Mouse (Mus musculus) adrenal gland, adult (tissue): ENCODE data around the gene Foxd1.
A peak's percentile ranks its signal among the peaks of the same experiment; 100 is the strongest.

ENCODE experiments used
- DNase-seq, 2 experiments: peaks; one replicate each; pipeline ENCODE4 v3.0.0; 2022 to 2023; ENCODE audit warnings: low spot score in 1 of 2; ENCODE audit not compliant: inconsistent age in 2 of 2

The Foxd1 gene

GRCm38 (mm10) chr13:98354871-98355558 lies 973 bp downstream of the Foxd1 start:
- peak; percentile 6 to 62 for DNase-seq

- peak; percentile 16 to 65 for DNase-seq
Measured at GRCm38 (mm10) chr13:98355559-98356111, 1.6 kb downstream of the Foxd1 start.

- DNase-seq: no peak
Measured at GRCm38 (mm10) chr13:98356176-98356972, 2.3 kb downstream of the Foxd1 start.

- DNase-seq: no peak
Measured at GRCm38 (mm10) chr13:98356973-98357425, 3.0 kb downstream of the Foxd1 start.

- no peak for DNase-seq
Measured at GRCm38 (mm10) chr13:98357433-98358423, 3.7 kb downstream of the Foxd1 start.

- no peak for DNase-seq
Measured at GRCm38 (mm10) chr13:98358424-98359181, 4.6 kb downstream of the Foxd1 start.

GRCm38 (mm10) chr13:98359337-98359736 lies 5.3 kb downstream of the Foxd1 start:
- no peak for DNase-seq

GRCm38 (mm10) chr13:98360391-98360790 lies 6.3 kb downstream of the Foxd1 start:
- DNase-seq: no peak

GRCm38 (mm10) chr13:98361161-98361560 lies 7.1 kb downstream of the Foxd1 start:
- DNase-seq: no peak

- DNase-seq: no peak
Measured at GRCm38 (mm10) chr13:98363046-98363445, 9.0 kb downstream of the Foxd1 start.

- DNase-seq: no peak
Measured at GRCm38 (mm10) chr13:98365081-98365480, 11.0 kb downstream of the Foxd1 start.

GRCm38 (mm10) chr13:98365766-98366421 lies 11.9 kb downstream of the Foxd1 start:
- DNase-seq: peak in 1 of 2 experiments; percentile 25

- DNase-seq: no peak
Measured at GRCm38 (mm10) chr13:98366469-98367275, 12.6 kb downstream of the Foxd1 start.

GRCm38 (mm10) chr13:98367601-98368000 lies 13.6 kb downstream of the Foxd1 start:
- DNase-seq: no peak

- DNase-seq: no peak
Measured at GRCm38 (mm10) chr13:98369046-98369445, 15.0 kb downstream of the Foxd1 start.

- no peak for DNase-seq
Measured at GRCm38 (mm10) chr13:98374560-98374959, 20.5 kb downstream of the Foxd1 start.

GRCm38 (mm10) chr13:98374979-98375378 lies 20.9 kb downstream of the Foxd1 start:
- no peak for DNase-seq

- DNase-seq: no peak
Measured at GRCm38 (mm10) chr13:98377746-98378145, 23.7 kb downstream of the Foxd1 start.

- no peak for DNase-seq
Measured at GRCm38 (mm10) chr13:98382751-98383150, 28.7 kb downstream of the Foxd1 start.
